Mouse (Mus musculus): Measurements from ENCODE around the gene Sbno2.

DNA sequence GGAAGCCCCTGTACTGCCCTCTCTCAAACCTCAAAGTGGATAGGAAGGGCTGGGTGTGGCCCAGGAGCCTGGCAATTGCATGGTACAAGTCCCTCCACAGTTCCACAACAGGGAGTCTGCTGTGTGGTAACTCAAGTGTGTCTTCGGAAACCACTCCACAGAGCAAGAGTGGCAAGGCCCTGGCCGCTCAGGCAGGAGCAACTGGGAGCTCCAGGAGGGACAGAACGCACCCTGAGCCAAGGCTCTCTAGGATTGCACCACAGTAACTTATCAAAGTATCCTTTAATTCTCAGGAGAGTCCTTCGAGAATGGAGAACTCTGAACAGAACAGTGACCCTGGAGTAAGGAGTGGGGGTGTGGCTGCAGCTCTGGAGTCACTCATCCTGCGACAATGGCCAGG lies 69.7 kb downstream of the Sbno2 start:
- TF ChIP-seq CTCF (IDR thresholded peaks at IDR 0.05; ENCODE audit: control insufficient read depth, insufficient read depth, insufficient read length) (no peak), MAX (IDR thresholded peaks at IDR 0.05) (no peak), USF1 (IDR thresholded peaks at IDR 0.05; ENCODE audit: low read depth) (no peak), MYOD1 (IDR thresholded peaks at IDR 0.05; ENCODE audit: control insufficient read depth, insufficient read length, low read depth) (no peak), FOSL1 (IDR thresholded peaks at IDR 0.05; ENCODE audit: insufficient read depth, low read length, poor library complexity, severe bottlenecking) (no peak), CEBPB (IDR thresholded peaks at IDR 0.05; ENCODE audit: low read depth) (no peak)
